In the genomic region with DNA sequence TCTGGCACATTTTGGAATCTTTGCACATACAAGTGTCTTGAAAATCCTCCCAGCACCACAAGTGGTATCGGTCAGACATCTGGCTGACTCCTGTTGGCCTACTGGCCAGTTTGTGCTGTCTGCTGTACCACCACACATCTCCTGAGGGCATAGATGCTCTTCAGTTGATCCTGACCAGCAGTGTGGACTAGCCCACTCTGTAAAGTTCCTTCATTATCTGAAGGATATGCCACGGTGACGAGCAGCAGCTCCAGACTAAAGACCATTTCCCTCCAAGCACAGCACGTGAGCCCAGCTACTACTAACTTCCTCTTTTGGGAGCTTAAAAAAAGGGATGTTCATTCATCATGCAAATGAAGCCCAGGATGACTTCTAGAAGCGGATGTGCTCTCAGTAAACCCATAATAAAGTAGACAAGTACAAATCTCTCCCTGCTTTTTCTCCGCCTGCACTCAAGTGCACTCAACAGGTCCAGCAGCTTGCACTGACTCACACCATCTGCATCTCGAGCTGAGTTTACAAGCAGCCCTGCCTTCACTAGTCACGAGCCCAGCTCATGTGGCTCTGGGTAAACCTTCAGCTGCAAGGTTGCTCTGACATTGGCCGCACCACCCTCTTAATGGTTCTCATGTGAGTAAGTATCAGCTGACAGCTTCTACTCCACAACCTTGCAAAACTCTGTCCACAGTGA, we compare ENCODE assay signal across 8 mouse cellular contexts. TPM values are rescaled to one million over a fixed set of nuclear protein-coding genes. Genes with fewer than 3 reads are reported as not detected.
DNase-seq lines count a peak whose midpoint lies in the region; ATAC-seq and TF ChIP-seq lines count a peak whose summit lies in the region.

No protein-coding gene starts in this region.

- peak; percentile 21 to 83 for DNase-seq in adrenal gland, adult (ENCODE audit: inconsistent age in 2 of 2, low spot score in 1 of 2)
- DNase-seq in adrenal gland, postnatal 4 days (ENCODE audit: low spot score in 2 of 2), result no peak
- peak; percentile 18 for DNase-seq in adrenal gland, postnatal 25 days
- peak; percentile 89 for DNase-seq in heart, postnatal 0 days (ENCODE audit: low spot score)
- DNase-seq in left cerebral cortex, adult 8-10 months (ENCODE audit: low spot score in 2 of 2), result peak; percentile 33 to 79
- DNase-seq in testis, postnatal 14 days (ENCODE audit: low spot score), result no peak
- DNase-seq in embryo, embryonic 10 days (ENCODE audit: low spot score), result no peak

- peak overlapping the region; percentile 85 for H3K27ac ChIP-seq in heart, postnatal 0 days (ENCODE audit: low read depth)

- H3K4me2 ChIP-seq in heart, postnatal 0 days (ENCODE audit: low read depth, low read length), result peak overlapping the region; percentile 50

- H3K27me3 ChIP-seq in heart, postnatal 0 days (ENCODE audit: control insufficient read depth, insufficient read depth, low read length), result no peaks in the 10 kb centered on the region

- H3K36me3 ChIP-seq in heart, postnatal 0 days (replicated peaks; ENCODE audit: control insufficient read depth, insufficient read depth, low read length), result no peaks in the 10 kb centered on the region

- WGBS in heart, postnatal 0 days, result 19% methylated on average over 9 of the region's 9 CpGs

- H3K4me1 ChIP-seq in heart, postnatal 0 days (ENCODE audit: control insufficient read depth, insufficient read depth), result peaks cover 18% of the 10 kb centered on the region

- no peaks in the 10 kb centered on the region for H3K9me3 ChIP-seq in heart, postnatal 0 days (replicated peaks; ENCODE audit: control insufficient read depth, low read length)

- 0 out of 2 replicates have a peak, but pooled peaks have one; percentile 3 for TF ChIP-seq CTCF in heart, postnatal 0 days (IDR thresholded peaks at IDR 0.05; ENCODE audit: low read depth)

- no peak overlapping the region; the same call in 1 of the 2 replicates for H3K9ac ChIP-seq in heart, postnatal 0 days (replicated peaks; ENCODE audit: low read depth, low read length)

- TF ChIP-seq EP300 in heart, postnatal 0 days (IDR thresholded peaks at IDR 0.05; ENCODE audit: low read depth), result peak; percentile 76

- peak; percentile 96 for ATAC-seq in heart, postnatal 0 days (ENCODE audit: insufficient read depth, low read depth)
- ATAC-seq in neutrophil, adult 5-6 weeks (ENCODE audit: extremely low read depth, insufficient number of reproducible peaks, low FRiP score, poor library complexity, severe bottlenecking), result peak; percentile 93

- peak overlapping the region; percentile 3 for H3K4me3 ChIP-seq in heart, postnatal 0 days (ENCODE audit: low read depth, low read length)

RNA-seq across cellular contexts. Expression of a gene that starts 35.9 kb away (rescaled TPM):
- total RNA-seq in adrenal gland, postnatal 4 days (2021), result 10 to 100 TPM; 11.9 to 16.0 TPM
- total RNA-seq in adrenal gland, postnatal 25 days (2021), result 7.7 and 8.6 TPM in 2 replicates
- total RNA-seq in heart, postnatal 0 days (2014; rRNA removed; ENCODE audit: low replicate concordance), result 10.5 and 18.3 TPM in 2 replicates
- 1.4 and 2.1 TPM in 2 replicates for polyA plus RNA-seq in heart, postnatal 0 days (2015; fragmentation: Nextera tagmentation; extraction: Ambion mirVana)
- 10 to 100 TPM; 18.4 to 25.9 (median 21.7) TPM for total RNA-seq in left cerebral cortex, adult 8-10 months (2022)
- 19.4 and 19.8 TPM in 2 replicates for total RNA-seq in neutrophil, adult 5-6 weeks (2017)

RNA-seq across cellular contexts. Expression of a gene that starts 59.4 kb away (rescaled TPM):
- 10 to 100 TPM; 50.3 to 56.2 TPM for total RNA-seq in adrenal gland, postnatal 4 days (2021)
- 55.7 and 62.3 TPM in 2 replicates for total RNA-seq in adrenal gland, postnatal 25 days (2021)
- 27.6 and 28.5 TPM in 2 replicates for total RNA-seq in heart, postnatal 0 days (2014; rRNA removed; ENCODE audit: low replicate concordance)
- polyA plus RNA-seq in heart, postnatal 0 days (2015; fragmentation: Nextera tagmentation; extraction: Ambion mirVana), result 52.0 and 53.6 TPM in 2 replicates
- 10 to 100 TPM; 60.5 to 75.1 (median 64.0) TPM for total RNA-seq in left cerebral cortex, adult 8-10 months (2022)
- total RNA-seq in neutrophil, adult 5-6 weeks (2017), result 76.5 and 110 TPM in 2 replicates

Comparison
In these comparisons a context has a peak if more than half of its experiments do, and no peak if none do; other contexts are left out.
1. DNase-seq: peak in adrenal gland, adult (2 of 2), adrenal gland, postnatal 25 days (single experiment), heart, postnatal 0 days (single experiment) and left cerebral cortex, adult 8-10 months (2 of 2); none in adrenal gland, postnatal 4 days (0 of 2), testis, postnatal 14 days (single experiment) and embryo, embryonic 10 days (single experiment).